Mouse (Mus musculus) liver, embryonic 15.5 days (tissue): ENCODE measurements around the gene Fbxl17. TPM values are rescaled to one million over a fixed set of nuclear protein-coding genes. Genes with fewer than 3 reads are reported as not detected.

ENCODE experiments used
- ATAC-seq: fragments of 200-750 bp; cut with Nextera tagmentation; 2 replicates; pipeline ENCODE4 v1.8.0; 2017; ENCODE audit warnings: moderate number of reproducible peaks, mild to moderate bottlenecking, moderate library complexity; ENCODE audit not compliant: insufficient read depth
- H3K27ac ChIP-seq: fragments of 300-500 bp; sonication (generic); replicated peaks from 2 replicates; pipeline ENCODE4 v1.5.1; 2015; ENCODE audit warnings: mild to moderate bottlenecking, inconsistent platforms
- H3K27me3 ChIP-seq: fragments of 300-500 bp; sonication (generic); 2 replicates; pipeline ENCODE4 v1.6.1; 2015; ENCODE audit warnings: mild to moderate bottlenecking, inconsistent platforms
- H3K36me3 ChIP-seq: fragments of 300-500 bp; sonication (generic); replicated peaks from 2 replicates; pipeline ENCODE4 v1.6.1; 2015; ENCODE audit warnings: moderate library complexity, mild to moderate bottlenecking, inconsistent platforms
- H3K4me1 ChIP-seq: fragments of 300-500 bp; sonication (generic); replicated peaks from 2 replicates; pipeline ENCODE4 v1.6.1; 2015; ENCODE audit warnings: inconsistent platforms
- H3K4me2 ChIP-seq: fragments of 300-500 bp; sonication (generic); 2 replicates; pipeline ENCODE4 v1.6.1; 2015; ENCODE audit warnings: moderate library complexity, mild to moderate bottlenecking, inconsistent platforms
- H3K4me3 ChIP-seq: fragments of 300-500 bp; sonication (generic); replicated peaks from 2 replicates; pipeline ENCODE4 v1.5.1; 2015; ENCODE audit warnings: mild to moderate bottlenecking, inconsistent platforms
- H3K9ac ChIP-seq: fragments of 300-500 bp; sonication (generic); 2 replicates; pipeline ENCODE4 v1.6.1; 2015; ENCODE audit warnings: moderate library complexity, mild to moderate bottlenecking, inconsistent platforms
- H3K9me3 ChIP-seq: fragments of 300-500 bp; sonication (generic); replicated peaks from 2 replicates; pipeline ENCODE4 v1.6.1; 2016; ENCODE audit warnings: inconsistent platforms
- WGBS: fragments of 180-500 bp; shearing (Covaris S2); methylation state at CpG from one replicate; pipeline ENCODE4 v1.1.7; 2015; ENCODE audit warnings: mixed read lengths; ENCODE audit not compliant: insufficient replicate concordance; 5-methylcytosine and 5-hydroxymethylcytosine counted together
- polyA plus RNA-seq: library from polyadenylated mRNA; unstranded; fragments of >200 nt; fragmentation: Nextera tagmentation; extraction: Ambion mirVana; gene quantifications from 2 replicates; pipeline ENCODE4 v1.2.1, GENCODE M21; 2015

Gene Fbxl17
- polyA plus RNA-seq, 1 experiment from 2014 or later: 1.8 TPM

GRCm38 (mm10) chr17:63459712-63460495 is 39.9 kb downstream of the Fbxl17 start:
- Histone ChIP-seq H3K27me3 (no peaks in the 10 kb centered on the region), H3K9me3 (no peaks in the 10 kb centered on the region), H3K36me3 (no peaks in the 10 kb centered on the region), H3K9ac (no peak overlapping the region), H3K4me2 (no peak overlapping the region), H3K4me1 (peaks cover 3% of the 10 kb centered on the region; the same call in 1 of the 2 replicates), H3K4me3 (no peak overlapping the region), H3K27ac (no peak overlapping the region)
- no peak for ATAC-seq
- WGBS: 81% methylated on average over 9 of the region's 9 CpGs

GRCm38 (mm10) chr17:63458052-63458451 is 41.8 kb downstream of the Fbxl17 start:
- Histone ChIP-seq H3K4me3 (no peak overlapping the region), H3K27ac (no peak overlapping the region), H3K9me3 (no peaks in the 10 kb centered on the region), H3K9ac (no peak overlapping the region), H3K4me1 (peaks cover 3% of the 10 kb centered on the region; the same call in 1 of the 2 replicates), H3K36me3 (no peaks in the 10 kb centered on the region), H3K4me2 (no peak overlapping the region), H3K27me3 (no peaks in the 10 kb centered on the region)
- ATAC-seq: no peak
- 78% methylated on average over 3 of the region's 3 CpGs for WGBS

- no peak for ATAC-seq
- Histone ChIP-seq H3K9ac (no peak overlapping the region), H3K27ac (no peak overlapping the region), H3K27me3 (no peaks in the 10 kb centered on the region), H3K4me2 (no peak overlapping the region), H3K4me3 (no peak overlapping the region), H3K9me3 (no peaks in the 10 kb centered on the region), H3K36me3 (no peaks in the 10 kb centered on the region), H3K4me1 (no peaks in the 10 kb centered on the region)
- 69% methylated on average over 10 of the region's 10 CpGs for WGBS
Observed at GRCm38 (mm10) chr17:63451311-63452006, 48.4 kb downstream of the Fbxl17 start.

GRCm38 (mm10) chr17:63447691-63448090 is 52.1 kb downstream of the Fbxl17 start:
- no peak overlapping the region for H3K9ac ChIP-seq
- no peak for ATAC-seq
- WGBS: 78% methylated on average over 10 of the region's 10 CpGs

GRCm38 (mm10) chr17:63446971-63447679 is 52.7 kb downstream of the Fbxl17 start:
- no peak overlapping the region for H3K27ac ChIP-seq
- H3K4me1 ChIP-seq: no peaks in the 10 kb centered on the region
- H3K27me3 ChIP-seq: no peaks in the 10 kb centered on the region
- no peak overlapping the region for H3K4me3 ChIP-seq
- no peak overlapping the region for H3K4me2 ChIP-seq
- no peaks in the 10 kb centered on the region for H3K36me3 ChIP-seq
- WGBS: 75% methylated on average over 10 of the region's 10 CpGs
- H3K9me3 ChIP-seq: no peaks in the 10 kb centered on the region
- H3K9ac ChIP-seq: no peak overlapping the region
- ATAC-seq: no peak

More at GRCm38 (mm10) chr17:63447691-63448090, 52.1 kb downstream of the Fbxl17 start:
- H3K4me3 ChIP-seq: no peak overlapping the region
- H3K27me3 ChIP-seq: no peaks in the 10 kb centered on the region
- no peaks in the 10 kb centered on the region for H3K36me3 ChIP-seq
- no peaks in the 10 kb centered on the region for H3K4me1 ChIP-seq
- no peak overlapping the region for H3K27ac ChIP-seq
- no peaks in the 10 kb centered on the region for H3K9me3 ChIP-seq
- no peak overlapping the region for H3K4me2 ChIP-seq

GRCm38 (mm10) chr17:63445212-63445611 is 54.6 kb downstream of the Fbxl17 start:
- no peak overlapping the region for H3K9ac ChIP-seq
- no peak overlapping the region for H3K4me3 ChIP-seq
- no peak for ATAC-seq
- 58% methylated on average over 4 of the region's 4 CpGs for WGBS
- H3K27me3 ChIP-seq: no peaks in the 10 kb centered on the region
- no peaks in the 10 kb centered on the region for H3K4me1 ChIP-seq
- no peaks in the 10 kb centered on the region for H3K36me3 ChIP-seq
- no peak overlapping the region for H3K4me2 ChIP-seq
- H3K27ac ChIP-seq: no peak overlapping the region
- no peaks in the 10 kb centered on the region for H3K9me3 ChIP-seq

- H3K4me2 ChIP-seq: no peak overlapping the region
- 84% methylated on average over 6 of the region's 6 CpGs for WGBS
- no peaks in the 10 kb centered on the region for H3K27me3 ChIP-seq
- H3K9me3 ChIP-seq: no peaks in the 10 kb centered on the region
- no peak overlapping the region for H3K4me3 ChIP-seq
- H3K9ac ChIP-seq: no peak overlapping the region
- no peaks in the 10 kb centered on the region for H3K36me3 ChIP-seq
- no peak overlapping the region for H3K27ac ChIP-seq
- no peak for ATAC-seq
- 0 out of 2 replicates have a peak, but pooled peaks cover 4% of the 10 kb centered on the region for H3K4me1 ChIP-seq
Observed at GRCm38 (mm10) chr17:63437424-63437823, 62.4 kb downstream of the Fbxl17 start.

- ATAC-seq: no peak
- H3K27me3 ChIP-seq: no peaks in the 10 kb centered on the region
Observed at GRCm38 (mm10) chr17:63434081-63434480, 65.7 kb downstream of the Fbxl17 start.

GRCm38 (mm10) chr17:63431650-63432049 is 68.2 kb downstream of the Fbxl17 start:
- 17% methylated on average over 7 of the region's 7 CpGs for WGBS
- Histone ChIP-seq H3K27ac (no peak overlapping the region), H3K4me1 (peaks cover 16% of the 10 kb centered on the region; the same call in 1 of the 2 replicates), H3K4me2 (no peak overlapping the region; the same call in 1 of the 2 replicates), H3K9ac (no peak overlapping the region), H3K9me3 (no peaks in the 10 kb centered on the region), H3K36me3 (no peaks in the 10 kb centered on the region), H3K27me3 (no peaks in the 10 kb centered on the region), H3K4me3 (no peak overlapping the region)
- ATAC-seq: no peak

More at GRCm38 (mm10) chr17:63434081-63434480, 65.7 kb downstream of the Fbxl17 start:
- H3K4me2 ChIP-seq: no peak overlapping the region
- no peak overlapping the region for H3K4me3 ChIP-seq
- H3K36me3 ChIP-seq: no peaks in the 10 kb centered on the region
- WGBS: 66% methylated on average over 6 of the region's 6 CpGs
- H3K9ac ChIP-seq: no peak overlapping the region
- no peak overlapping the region for H3K27ac ChIP-seq
- H3K4me1 ChIP-seq: peaks cover 16% of the 10 kb centered on the region; the same call in 1 of the 2 replicates
- H3K9me3 ChIP-seq: no peaks in the 10 kb centered on the region

GRCm38 (mm10) chr17:63430395-63431075 is 69.3 kb downstream of the Fbxl17 start:
- no peaks in the 10 kb centered on the region for H3K27me3 ChIP-seq
- WGBS: 20% methylated on average over 17 of the region's 17 CpGs
- no peak overlapping the region for H3K4me3 ChIP-seq
- peaks cover 16% of the 10 kb centered on the region; the same call in 1 of the 2 replicates for H3K4me1 ChIP-seq
- H3K4me2 ChIP-seq: peak overlapping the region; percentile 39; the same call in 1 of the 2 replicates
- no peaks in the 10 kb centered on the region for H3K9me3 ChIP-seq
- no peak overlapping the region for H3K9ac ChIP-seq
- no peak for ATAC-seq
- H3K36me3 ChIP-seq: no peaks in the 10 kb centered on the region
- no peak overlapping the region for H3K27ac ChIP-seq
